Mouse (Mus musculus) spleen, postnatal 36 days (tissue): ENCODE results near the gene Bbs9.

Source experiments
- DNase-seq, 2 experiments: peaks; one replicate each; pipeline ENCODE4 v3.0.0; 2022; ENCODE audit warnings: low spot score in 2 of 2, mixed read lengths in 1 of 2

Bbs9 gene

DNA sequence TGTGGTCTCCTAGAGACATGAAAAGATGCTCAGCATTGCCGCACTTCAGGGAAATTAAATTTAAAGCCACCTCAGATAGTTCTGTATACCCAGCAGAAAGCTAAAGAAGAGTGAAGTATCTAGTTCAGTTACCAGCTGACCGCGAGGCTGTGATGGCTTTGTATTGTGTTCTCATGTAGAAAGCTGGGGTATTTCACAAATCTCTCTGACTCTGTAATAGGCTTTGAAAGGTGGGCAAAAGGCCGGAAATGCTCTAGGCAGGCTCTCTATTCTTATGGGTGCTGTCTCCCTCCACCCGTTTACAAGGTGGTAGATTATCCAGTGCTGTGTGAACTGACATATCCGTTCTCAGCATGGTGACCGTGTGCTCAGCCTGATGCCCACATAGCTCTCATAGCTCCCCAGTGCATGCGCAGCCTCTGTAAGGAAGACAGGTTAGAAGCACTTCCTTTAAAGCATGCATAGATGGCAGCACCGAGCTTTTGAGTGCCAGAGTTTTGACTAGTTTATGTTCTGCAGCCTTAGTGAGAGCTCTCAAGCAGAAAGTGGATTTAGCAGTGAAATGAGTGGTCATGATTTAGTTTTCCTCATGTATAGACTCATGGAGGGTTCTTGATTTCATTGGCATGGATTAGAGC lies 57.4 kb downstream of the Bbs9 start:
- no peak for DNase-seq

DNA sequence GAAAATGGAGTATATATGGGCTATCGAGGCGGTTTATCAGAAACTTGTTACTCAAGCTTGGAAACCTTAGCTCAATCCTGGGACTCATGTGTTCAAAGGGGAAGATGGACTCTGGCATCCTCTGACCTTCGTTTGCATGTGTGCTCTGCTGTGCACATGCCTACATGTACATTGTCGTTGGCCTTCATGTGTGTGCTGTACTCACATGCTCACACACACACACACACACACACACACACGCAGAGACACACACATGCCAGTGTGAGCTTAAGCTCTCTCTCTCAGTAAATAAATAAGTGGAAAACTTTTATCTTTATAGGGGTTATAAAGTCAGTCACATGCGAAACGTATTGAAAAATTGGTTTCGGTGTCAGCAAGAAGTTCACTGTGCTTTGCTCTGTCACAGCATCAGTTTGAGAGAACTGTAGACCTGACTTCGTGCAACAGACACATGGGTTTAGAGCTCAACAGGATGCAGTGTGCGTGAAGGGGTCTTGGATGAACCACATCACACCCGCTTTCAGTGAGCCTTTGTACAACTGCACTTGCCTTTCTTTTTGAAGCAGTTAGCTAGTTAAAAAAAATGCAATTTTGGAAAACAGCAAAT lies 62.4 kb downstream of the Bbs9 start:
- no peak for DNase-seq

DNA sequence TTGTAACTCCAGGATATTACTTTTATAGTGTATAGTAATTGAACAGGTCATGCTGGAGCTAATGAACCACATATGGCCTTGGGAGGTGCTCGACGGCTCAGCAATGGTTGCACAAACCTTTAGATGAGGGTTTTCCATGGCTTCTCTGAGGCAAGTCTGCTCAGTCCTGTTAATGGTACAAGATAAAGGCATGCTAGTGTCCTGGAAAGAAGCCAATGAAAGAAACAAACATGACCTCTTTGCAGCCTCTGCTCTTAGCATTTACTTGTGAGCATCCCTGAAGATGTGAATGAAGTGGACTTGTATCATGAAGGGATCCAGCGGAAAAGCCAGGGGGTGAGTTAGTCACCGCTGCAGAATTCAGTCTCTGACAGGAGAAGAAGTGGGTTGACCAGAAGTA lies 64.0 kb downstream of the Bbs9 start:
- no peak for DNase-seq

DNA sequence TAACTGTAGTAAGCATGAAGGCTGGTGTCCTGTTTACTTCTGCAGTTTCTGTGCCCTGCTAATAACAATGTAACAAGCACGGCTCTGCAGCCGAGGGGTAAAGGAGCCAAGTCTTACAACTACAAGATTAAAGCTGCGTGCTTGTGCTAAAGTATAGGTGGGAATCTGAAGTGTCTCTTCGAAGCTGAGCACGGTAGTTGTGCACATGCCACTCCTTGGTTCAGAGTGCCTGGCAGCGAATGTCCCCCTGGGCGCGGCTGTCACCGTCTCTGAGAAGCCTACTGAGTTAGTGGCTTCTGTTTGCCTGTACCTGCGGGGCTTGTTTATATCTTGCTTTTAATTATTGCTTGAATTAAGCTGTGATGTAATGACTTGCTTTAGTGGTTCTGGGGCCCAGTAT lies 65.6 kb downstream of the Bbs9 start:
- no peak for DNase-seq

DNA sequence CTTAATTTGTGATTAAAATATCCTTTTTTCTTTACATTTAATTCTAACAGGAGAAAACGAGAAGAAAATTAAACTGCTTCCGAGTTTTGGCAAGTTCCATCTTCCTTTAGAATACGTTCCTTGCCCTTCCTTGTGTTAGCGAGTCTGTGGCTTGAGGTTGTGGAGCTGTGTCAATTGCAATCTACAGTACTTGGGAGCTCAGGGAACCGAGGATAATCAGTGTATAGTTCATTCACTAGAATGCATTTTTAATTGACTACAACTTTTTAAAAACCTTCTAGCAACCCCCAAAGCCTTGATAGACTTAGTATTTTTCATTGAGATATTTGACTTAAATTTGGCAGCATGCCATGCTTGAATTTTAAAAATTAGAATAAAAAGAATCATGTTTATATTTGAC lies 68.0 kb downstream of the Bbs9 start:
- no peak for DNase-seq

DNA sequence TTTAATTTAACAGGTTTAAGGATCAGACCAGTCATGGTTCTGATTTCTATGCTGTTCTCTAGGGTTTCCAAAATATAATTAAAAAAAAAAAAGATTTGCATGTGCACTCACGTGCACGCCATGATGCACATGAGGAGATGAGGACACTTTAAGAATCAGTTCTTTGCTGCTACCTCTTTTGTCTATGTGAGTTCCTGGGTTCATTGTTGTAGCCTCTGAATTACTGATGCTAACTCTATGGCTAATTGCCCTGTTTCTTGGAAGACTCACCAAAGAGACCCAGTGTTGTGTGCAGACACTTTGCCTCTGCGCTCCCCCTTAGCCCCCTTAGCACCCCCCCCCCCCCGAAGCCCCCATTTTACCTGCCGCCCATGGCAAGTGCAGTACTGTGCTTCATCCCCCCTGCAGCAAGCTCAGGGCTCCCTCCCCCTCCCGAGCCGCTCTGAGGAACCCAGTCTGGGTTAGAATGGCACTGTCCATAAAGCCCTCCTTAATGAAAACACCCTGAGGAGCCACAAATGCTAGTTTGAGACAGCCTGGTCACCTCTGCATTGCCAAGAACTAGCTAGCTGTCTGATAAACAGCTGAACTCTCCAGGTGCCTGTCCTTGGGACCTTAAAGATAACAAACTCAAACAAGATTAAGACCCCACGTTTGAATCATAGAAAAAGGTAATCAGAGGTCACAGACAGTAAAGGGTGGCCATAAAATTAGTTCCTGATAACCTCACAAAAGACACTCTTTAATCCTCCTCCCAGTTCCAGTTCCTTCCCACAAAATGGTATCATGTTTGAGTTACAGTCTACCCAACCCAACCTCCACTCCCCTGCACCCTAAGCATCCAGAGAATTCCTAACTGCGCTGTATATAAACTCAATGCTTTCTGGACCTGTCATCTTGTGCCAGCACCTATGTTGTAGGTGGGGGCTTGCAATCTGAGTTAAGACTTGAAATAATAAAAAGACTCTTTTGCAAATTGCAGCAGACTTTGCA lies 69.1 kb downstream of the Bbs9 start:
- DNase-seq: no peak

DNA sequence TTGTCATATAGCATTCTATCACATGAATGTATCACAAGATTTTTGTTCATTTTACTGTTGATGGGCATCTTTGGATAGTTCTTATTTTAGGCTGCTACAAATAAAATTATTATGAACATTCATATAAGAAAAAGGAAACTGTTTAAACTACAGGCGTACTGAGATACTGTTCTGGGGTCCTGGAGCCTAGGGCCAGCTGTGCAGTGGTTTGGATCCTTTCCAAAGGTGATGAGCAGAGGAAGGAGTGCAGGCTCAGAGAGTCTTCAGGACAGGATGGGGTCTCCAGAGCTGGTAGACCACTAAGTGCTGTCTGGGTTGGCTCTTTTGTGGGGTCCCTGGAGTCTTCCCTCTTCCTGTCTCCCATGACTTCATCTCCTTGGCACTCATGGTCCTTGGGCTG lies 75.8 kb downstream of the Bbs9 start:
- no peak for DNase-seq

DNA sequence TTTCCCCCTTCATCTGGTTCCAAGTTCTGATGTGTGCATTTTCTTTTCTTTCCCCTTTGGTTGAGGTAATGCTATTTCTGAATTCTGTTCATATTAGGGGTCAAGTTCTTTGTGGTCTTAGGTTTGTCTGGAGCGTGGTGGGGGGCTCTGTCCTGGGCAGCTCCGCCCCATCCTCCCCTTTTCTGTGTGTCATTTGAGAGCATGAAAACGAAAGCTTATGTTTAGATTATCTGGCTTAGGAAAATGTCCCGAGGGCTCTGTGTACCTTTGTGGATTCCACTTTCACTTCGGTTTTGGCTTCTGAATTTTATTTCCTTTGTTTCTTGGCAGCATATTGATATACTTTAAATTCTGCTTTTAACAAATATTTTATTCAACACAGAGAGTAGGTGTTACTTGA lies 80.6 kb downstream of the Bbs9 start:
- DNase-seq: no peak

DNA sequence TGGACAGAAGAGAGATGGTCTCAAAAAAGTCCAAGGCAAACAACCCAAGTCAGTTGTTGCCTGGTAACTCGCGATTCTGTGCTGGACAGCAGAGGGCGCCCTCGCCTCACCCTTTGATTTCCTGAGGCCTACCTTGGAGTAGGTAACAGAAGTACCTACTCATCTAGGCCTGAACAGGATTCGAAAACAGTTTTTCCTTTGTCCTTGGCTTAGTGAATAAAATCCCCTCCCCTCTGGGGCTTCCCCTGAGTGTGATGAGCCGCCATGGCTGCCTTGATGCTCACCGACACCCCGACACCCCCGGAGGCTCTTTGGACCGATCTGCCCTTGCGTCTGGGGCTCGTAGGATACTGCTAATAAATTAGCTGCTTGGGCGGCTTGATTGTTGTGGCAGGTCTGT lies 82.0 kb downstream of the Bbs9 start:
- DNase-seq: peak; percentile 33 to 38

DNA sequence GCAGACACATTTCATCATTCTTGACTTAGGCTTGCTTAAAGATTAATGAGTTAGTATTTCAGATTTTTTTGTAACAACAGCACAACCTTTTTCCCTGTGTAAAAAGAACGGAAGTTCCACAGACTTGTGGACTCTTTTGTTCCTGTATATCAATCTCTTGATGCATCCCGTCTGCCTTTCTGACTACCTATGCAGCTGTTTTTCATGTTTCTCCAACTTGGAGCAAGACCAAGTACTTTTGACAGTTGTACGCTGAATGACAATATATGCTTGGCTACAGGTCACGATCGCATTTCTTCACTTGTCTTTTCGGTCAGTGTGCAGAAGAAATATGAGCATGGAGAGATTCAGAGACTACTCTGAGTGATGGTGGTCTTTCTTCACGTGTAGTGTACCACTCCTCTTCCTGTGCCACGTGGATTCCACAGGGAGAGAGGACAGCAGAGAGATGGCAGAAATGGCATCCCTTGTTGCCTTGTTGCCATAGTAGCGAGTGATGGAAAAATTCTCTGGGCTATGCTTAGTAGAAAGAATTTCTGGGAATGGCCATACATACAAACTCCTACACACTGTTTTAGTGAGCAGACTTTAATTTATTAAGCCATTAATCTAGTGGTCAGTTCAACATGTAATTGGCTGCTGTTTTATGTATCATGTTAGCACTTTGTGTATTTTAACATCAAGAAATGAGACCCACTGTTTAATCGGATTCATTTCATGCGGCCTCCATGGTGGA lies 88.3 kb downstream of the Bbs9 start:
- no peak for DNase-seq

DNA sequence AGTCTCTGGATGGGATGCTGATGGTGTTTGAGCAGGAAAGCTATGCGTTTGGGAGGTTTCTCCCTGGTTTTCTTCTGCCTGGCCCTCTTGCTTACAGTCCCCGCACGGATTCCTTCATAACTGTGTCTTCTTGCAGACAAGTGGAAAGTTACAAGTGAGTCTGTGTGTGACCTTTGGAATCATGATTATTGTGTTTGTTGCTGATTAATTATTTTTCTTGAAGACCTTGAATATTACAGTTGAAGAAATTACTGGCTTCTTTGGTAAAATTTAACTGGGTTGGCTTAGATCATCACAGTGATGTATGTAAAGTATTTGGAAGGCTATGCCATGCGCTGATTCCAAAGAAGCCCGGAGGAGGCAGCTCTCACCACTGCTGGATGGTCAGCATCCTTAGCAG lies 92.2 kb downstream of the Bbs9 start:
- DNase-seq: no peak

DNA sequence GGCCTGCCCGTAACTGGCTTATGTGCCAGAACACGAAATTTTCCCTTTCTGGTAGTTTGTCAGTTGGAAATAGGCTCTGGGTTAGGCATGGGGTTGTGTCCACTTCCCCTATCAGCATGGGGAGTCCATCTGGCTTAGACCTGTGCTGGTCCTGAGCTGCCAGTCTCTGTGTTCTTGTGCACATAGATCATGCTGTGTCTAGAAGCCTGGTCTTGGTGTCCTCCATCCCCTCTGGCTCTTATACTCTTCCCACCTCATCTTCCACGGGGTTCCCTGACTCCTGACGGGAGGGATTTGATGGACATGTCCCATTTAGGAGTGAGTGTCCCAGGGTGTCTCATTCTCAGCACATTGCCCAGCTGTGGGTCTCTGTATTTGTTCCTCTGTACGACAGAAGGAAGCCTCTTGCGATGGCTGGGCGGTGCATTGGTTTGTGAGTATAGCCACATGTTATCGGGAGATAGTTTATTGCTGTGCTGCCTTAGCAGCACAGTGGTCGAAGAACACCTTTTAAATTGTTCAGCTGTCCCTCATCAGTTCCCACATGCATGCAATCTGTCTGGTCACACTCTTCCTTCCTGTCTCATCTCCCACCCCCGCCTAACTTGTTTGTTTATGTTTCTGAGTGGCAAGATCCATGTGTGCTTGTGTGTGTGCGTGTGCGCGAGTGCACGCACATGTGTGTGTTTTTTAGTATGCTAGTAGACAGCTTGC lies 101.1 kb downstream of the Bbs9 start:
- DNase-seq: no peak

DNA sequence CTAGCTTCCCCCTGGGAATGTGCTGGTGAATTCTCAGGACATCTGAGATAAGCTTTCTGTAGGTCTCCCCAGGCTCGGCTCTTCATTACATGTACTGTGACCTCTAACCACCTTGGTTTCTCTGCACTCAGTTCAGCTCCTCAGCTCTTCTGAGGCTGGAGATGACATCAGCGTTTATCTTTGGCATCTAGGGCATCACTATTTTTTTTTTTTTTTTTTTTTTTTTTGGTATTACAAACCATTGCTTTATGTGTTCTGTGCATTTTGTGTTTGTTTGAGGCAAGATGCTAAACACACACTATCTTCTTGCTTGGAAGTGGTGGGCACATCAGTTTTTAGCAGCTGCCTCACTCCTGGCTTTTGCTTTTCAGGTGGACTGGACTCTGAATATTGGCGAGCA lies 102.8 kb downstream of the Bbs9 start:
- DNase-seq: no peak

DNA sequence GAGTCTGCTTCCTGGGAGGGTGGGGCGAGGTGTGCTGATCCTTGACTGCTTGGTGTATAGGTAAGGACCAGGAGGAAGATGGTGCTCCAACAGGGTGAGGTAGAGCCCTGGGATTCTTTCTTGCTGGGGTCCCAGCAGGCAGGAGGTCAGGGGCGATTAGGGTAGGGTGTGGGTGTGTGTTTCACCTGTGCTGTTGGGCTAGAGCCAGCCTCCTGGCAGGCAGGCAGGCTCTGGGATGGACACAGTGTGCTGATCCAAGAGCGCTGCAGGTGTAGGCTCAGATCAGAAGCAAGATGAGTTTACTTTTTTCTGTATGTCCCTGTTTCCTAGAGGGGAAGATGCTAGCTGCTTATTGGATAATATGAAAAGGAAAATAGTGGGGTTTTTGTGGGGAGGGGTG lies 108.7 kb downstream of the Bbs9 start:
- DNase-seq: no peak

DNA sequence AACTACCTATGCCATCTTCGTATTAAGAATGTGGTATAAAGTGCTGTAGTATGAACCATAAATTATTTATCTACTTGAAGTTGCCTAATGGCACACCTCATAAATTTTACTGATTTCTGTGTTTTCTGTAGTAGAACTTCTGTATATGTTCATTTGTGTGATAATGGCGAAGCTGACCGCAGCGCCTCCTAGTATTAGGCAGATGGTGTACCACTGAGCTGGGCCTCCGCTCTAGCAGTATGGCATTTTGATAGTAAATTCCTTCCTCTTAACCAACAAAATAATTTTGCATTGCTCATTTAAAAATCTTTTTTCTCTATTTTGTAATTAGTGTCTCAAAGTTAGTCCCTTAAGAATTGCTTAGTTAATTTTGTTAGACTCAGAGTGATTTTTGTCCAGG lies 117.5 kb downstream of the Bbs9 start:
- DNase-seq: no peak

DNA sequence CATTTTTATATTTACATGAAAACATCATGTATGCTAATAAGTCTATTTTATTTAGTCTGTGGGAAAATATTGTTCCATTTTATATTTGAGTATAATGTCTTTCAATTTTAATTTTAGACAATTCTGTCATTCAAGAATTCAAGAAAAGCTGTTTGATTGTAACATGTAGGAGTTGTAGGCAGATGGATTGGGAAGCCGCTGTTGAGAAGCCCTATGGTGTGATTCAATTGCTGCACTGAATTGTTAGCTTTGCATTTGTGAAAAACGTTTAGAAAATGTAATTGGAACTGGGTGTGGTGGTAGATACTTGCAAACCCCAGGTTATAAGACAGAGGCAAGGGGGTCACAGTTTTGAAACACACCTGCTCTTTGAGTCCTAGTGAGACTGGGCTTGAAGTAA lies 121.1 kb downstream of the Bbs9 start:
- DNase-seq: no peak

DNA sequence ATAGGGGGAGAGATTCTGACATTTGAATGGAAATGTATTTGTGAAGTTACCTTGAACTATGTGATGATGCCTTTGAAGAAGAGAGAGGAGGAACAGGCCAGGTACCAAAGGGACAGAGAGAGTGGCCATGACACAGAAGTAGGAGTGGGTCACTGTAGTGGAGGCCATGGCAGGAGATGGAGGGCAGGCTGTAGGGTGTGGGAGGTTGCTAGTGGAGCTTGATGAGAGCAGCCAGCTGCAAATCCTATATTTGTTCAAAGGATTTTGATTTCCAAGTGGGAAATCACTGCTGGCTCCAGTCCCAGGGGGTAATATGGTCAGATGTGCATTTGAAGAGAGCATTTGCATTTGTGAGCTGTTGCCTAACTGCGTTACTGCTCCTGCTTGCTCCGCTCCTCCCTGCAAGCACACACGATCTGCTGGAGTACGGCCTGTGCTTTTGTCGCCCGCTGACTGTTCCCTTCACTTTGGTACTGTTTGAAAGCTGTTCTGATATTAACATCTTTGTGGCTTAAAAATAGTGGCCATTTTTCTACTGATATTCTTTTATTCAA lies 137.8 kb downstream of the Bbs9 start:
- DNase-seq: no peak

DNA sequence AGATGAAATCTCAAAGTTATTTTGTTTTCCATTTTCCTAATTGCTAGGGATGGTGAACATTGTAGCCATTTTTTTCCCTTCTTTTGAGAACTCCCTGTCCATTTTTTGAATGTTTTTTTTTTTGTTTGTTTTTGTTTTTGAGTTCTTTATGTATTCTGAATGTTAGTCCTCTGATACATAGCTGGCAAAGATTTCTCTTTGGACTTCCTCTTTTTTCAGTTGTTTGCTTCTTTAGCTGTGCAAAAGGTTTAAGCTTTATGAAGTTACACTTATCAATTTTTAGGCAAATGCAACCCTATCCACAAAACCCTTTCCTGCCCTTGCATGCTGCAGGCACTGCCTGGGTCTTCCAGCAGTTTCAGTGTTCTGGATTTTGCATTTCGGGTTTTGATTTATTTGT lies 143.7 kb downstream of the Bbs9 start:
- DNase-seq: no peak

DNA sequence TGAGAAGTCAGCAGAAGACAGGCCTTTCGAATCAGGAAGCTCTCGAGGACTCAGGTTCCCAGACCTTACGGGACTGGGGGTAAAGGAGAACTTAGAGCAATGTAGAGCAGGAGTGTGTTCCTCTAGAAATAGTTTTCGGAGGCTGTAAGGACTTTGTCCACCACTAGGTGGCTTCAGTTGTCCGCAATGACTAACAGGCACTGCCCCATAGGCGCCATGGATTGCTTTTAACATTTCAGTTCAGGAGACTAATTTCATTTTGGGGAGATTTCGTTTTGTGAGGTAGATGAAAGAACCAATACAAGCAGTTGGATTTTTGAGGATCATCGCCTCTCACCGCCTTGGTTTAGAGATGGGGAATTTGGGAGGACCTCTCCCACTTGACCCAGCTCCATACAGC lies 149.5 kb downstream of the Bbs9 start:
- DNase-seq: peak; percentile 56 to 57

DNA sequence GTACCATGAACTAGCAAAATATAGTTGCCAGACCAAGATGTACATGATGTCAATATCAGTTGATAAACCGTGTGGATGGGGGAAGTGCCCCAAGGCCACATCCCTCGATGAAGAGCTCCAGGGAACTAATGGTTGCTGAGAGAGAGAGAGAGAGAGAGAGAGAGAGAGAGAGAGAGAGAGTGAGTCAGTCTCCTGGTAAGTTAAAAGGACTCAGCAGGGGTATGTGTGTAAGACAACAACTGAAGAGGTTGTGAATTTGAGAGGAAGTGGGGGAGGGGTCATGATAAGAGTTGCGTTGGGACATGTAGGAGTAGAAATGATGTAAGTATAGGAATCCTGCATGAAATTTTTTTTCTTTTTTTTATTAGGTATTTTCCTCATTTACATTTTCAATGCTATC lies 150.5 kb downstream of the Bbs9 start:
- DNase-seq: no peak

DNA sequence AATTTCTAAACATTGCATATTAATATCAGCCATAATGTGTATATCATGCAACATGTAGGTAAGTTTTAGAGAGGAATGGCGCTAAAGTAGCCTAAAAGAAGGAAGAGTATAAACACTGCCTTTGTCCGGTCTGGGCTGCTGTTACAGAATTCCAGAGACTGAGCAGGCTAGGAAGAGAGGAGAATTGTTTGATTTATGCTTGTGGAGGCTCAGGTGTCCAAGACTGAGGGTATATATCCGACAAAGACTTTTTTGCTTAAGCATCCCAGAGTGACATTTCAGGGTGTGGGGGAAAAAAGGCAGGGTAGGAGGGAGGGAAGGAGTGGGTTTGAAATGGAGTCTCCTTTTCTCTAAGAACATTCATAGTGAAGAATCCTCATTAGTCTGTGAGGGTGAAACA lies 152.4 kb downstream of the Bbs9 start:
- DNase-seq: no peak
